Mouse (Mus musculus) adrenal gland, adult 8-10 months (tissue): ENCODE measurements around the gene Btbd9. TPM values are rescaled to one million over a fixed set of nuclear protein-coding genes. Genes with fewer than 3 reads are reported as not detected.
A peak's percentile ranks its signal among the peaks of the same experiment; 100 is the strongest.

Source experiments
- DNase-seq: peaks from one replicate; pipeline ENCODE4 v3.0.0; 2022
- total RNA-seq, 4 experiments: library from RNA; stranded (reverse); gene quantifications; 2 replicates each; pipeline ENCODE4 v1.2.4; 2022

Gene Btbd9
- total RNA-seq, 4 experiments from 2014 or later = 40.1 to 61.6 (median 48.3) TPM

- no peak for DNase-seq
Measured at GRCm38 (mm10) chr17:30239458-30239857, 336.8 kb downstream of the Btbd9 start.

- no peak for DNase-seq
Measured at GRCm38 (mm10) chr17:30237600-30237999, 338.7 kb downstream of the Btbd9 start.

GRCm38 (mm10) chr17:30236611-30237010 lies 339.7 kb downstream of the Btbd9 start:
- DNase-seq = no peak

GRCm38 (mm10) chr17:30235380-30235779 lies 340.9 kb downstream of the Btbd9 start:
- DNase-seq = no peak

- DNase-seq = no peak
Measured at GRCm38 (mm10) chr17:30232698-30233097, 343.6 kb downstream of the Btbd9 start.

GRCm38 (mm10) chr17:30231483-30231882 lies 344.8 kb downstream of the Btbd9 start:
- no peak for DNase-seq

- no peak for DNase-seq
Measured at GRCm38 (mm10) chr17:30230428-30230827, 345.9 kb downstream of the Btbd9 start.

GRCm38 (mm10) chr17:30228439-30229215 lies 347.7 kb downstream of the Btbd9 start:
- no peak for DNase-seq

GRCm38 (mm10) chr17:30225030-30225740 lies 351.1 kb downstream of the Btbd9 start:
- DNase-seq = no peak

- DNase-seq = no peak
Measured at GRCm38 (mm10) chr17:30222837-30223236, 353.5 kb downstream of the Btbd9 start.

- DNase-seq = no peak
Measured at GRCm38 (mm10) chr17:30222361-30222760, 353.9 kb downstream of the Btbd9 start.

GRCm38 (mm10) chr17:30221677-30222076 lies 354.6 kb downstream of the Btbd9 start:
- DNase-seq = no peak

- DNase-seq = peak; percentile 71
Measured at GRCm38 (mm10) chr17:30215741-30216140, 360.5 kb downstream of the Btbd9 start.

GRCm38 (mm10) chr17:30214393-30214792 lies 361.9 kb downstream of the Btbd9 start:
- DNase-seq = no peak

GRCm38 (mm10) chr17:30213371-30213770 lies 362.9 kb downstream of the Btbd9 start:
- no peak for DNase-seq

- DNase-seq = no peak
Measured at GRCm38 (mm10) chr17:30212647-30213046, 363.6 kb downstream of the Btbd9 start.

GRCm38 (mm10) chr17:30210936-30211335 lies 365.4 kb downstream of the Btbd9 start:
- DNase-seq = no peak

GRCm38 (mm10) chr17:30210262-30210661 lies 366.0 kb downstream of the Btbd9 start:
- no peak for DNase-seq

GRCm38 (mm10) chr17:30205062-30205825 lies 371.0 kb downstream of the Btbd9 start:
- DNase-seq = peak; percentile 87

GRCm38 (mm10) chr17:30200283-30200682 lies 376.0 kb downstream of the Btbd9 start:
- DNase-seq = no peak

GRCm38 (mm10) chr17:30199374-30200247 lies 376.7 kb downstream of the Btbd9 start:
- no peak for DNase-seq

GRCm38 (mm10) chr17:30198422-30198821 lies 377.9 kb downstream of the Btbd9 start:
- DNase-seq = peak; percentile 25
